Mouse (Mus musculus) adrenal gland, postnatal 10 days (tissue): ENCODE data around the gene Rab37. TPM values are rescaled to one million over a fixed set of nuclear protein-coding genes. Genes with fewer than 3 reads are reported as not detected.

Source experiments
- DNase-seq: peaks from one replicate; pipeline ENCODE4 v3.0.0; 2021; ENCODE audit warnings: mixed read lengths
- total RNA-seq, 2 experiments: library from RNA; stranded (reverse); gene quantifications; 2 replicates each; pipeline ENCODE4 v1.2.3; 2021

The Rab37 gene
- total RNA-seq, 2 experiments from 2014 or later = 2.4 to 2.5 TPM

DNA sequence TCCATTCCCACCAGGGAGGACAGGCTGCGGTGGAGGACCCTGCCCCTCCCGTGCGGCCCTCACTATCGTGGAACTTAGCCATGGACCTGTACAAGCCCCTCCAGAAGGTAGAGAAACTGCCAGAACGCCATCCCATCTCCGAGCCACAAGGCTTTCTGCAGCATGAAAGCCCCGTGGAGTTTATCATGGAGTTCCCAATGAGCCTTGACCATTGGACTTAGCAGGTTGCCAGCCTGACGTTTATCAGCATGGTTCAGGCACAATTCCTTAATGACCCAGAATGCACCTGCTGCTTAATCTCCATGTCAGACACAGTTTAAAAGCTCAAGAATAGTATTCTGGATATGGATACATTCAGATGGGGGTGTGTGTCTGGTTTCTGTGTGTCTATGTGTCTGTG is 6.2 kb upstream of the Rab37 start:
- no peak for DNase-seq

DNA sequence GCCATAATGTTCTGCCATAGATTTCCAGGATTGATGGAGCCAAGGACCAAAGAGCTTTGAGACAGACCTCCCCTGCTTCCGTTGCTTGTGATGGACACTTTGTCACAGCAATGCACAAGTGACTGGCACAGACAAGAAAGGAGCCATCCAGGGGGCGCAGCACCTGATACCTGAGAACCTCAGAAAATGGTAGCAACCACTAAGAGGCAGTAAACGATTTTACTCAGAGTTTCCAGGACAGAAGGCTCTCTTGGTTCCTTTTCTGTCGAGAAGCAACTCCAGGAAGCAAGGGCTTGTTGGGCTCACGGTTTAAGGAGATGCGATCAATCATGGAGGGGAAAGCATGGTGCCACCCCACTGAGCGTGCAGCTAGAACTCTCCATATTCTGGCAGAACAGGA is 5.0 kb upstream of the Rab37 start:
- no peak for DNase-seq

DNA sequence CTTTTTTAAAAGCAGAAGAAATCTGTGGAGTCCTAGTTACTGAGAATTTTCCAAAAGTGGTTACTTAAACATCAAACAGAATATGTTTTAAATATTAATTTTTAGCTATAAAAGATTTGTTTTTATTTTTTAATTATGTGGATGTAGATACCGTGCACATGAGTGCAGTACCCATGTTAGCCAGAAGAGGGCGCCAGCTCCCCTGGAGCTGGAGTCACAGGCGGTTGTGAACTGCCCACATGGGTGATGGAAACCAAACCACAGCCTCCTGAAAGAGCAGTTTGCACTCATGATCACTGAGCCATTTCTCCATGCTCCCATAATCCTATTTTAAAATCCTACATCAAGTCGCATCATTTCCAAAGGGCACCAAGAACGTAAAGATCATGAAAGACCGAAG is 1.4 kb upstream of the Rab37 start:
- DNase-seq = no peak

DNA sequence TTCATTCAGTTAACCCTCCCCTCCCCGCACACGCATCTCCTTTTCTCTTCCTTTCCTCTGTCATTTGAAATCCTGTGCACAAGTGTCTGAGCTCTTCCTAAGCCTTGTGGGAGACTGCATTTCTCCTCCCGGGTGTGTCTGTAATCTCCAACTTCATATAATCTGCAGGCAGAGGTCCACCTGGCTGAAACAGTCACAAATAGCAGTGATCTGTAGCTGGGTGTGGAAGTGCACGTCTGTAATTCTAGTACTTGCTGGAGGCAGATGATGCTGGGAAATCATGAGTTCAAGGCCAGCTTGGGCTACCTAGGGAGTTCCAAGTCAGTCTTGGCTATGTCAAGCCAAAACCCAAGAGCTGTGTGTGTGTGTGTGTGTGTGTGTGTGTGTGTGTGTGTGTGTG is 909 bp downstream of the Rab37 start:
- no peak for DNase-seq

DNA sequence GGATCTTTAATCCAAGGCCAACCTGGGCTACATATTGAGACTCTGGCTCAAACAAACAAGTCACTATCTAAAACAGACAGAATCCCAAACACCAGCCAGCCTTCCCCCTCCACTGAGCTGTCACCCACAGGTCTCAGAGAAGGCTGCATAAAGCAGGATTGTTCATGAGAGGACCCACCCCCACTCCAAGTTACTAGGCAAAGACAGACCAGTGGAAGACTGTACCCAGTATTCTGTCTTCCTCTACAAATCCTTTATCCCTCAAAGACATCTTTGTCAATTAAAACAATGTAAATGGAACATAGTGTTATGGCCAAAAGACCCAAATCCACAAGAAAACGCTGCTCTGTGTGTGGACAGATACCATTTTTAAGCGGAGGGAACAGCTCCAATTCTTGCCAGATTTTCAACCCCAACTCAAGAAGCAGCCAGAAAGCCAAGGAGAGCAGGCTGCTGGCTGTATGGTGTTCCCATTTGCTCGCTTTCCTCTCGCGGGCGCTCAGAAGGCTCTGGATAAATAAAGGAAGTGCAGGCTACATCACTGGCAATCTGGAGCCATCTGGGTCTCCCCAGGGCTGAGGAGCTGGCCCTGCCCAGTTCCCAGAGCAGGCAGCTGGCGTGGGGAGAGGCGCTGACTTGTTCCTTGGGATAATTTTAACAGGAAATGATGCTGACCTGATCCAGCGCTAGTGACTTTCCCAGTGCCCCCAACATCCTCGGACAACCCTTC is 7.1 kb downstream of the Rab37 start:
- no peak for DNase-seq

DNA sequence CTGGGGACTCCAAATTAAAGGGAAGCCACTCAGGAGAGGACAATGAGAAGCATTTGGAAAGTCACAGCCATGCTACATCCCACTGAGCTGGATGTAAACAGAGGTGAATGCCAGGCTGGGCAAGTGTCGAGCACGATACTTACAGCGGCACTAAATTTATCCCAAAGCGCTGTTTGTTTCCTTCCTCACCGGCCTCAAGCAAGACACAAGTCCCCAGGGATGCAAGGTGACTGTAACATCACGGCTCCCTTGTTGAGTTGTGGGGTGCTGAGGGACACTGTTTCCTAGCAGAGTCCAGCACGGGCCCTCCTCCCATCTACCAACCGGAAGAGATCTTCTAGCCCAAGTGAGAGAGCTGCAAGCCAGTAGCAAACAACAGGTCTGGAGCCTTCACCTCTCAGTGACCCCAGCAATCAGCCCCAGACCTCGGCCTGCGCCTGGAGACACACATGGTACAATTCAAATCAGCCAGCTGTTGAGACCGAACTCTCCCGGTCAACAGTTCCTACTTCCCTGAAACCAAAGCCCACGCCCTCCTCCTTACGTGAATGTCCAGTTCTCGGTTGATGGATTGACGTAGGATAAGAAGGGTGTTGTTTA is 8.1 kb downstream of the Rab37 start:
- DNase-seq = no peak

DNA sequence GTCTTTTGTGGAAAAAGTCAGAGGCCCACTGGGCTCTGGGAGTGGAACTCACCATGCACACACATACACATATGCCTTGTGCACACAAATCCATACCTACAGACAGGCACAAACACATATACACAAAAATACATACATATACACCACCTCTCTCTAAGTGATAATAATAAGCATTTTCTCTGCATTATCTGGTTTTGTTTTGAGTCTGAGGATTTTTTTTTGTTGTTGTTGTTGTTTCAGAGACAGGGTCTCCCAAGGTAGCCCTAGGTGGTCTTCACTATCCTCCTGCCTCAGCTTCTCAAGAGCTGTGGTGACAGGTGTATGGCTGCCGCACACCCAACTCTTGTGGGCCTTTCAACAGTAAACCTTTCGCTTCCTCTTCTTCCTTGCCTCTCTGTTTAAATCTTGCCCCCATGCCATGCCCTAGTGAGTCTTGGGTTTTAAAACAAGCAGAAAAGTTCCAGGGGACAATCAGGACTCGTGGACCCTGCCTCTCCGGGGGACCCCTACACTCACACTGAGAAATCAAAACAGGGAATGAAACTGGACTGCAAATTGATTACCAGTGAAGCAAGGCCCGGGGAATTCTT is 8.9 kb downstream of the Rab37 start:
- DNase-seq = no peak

DNA sequence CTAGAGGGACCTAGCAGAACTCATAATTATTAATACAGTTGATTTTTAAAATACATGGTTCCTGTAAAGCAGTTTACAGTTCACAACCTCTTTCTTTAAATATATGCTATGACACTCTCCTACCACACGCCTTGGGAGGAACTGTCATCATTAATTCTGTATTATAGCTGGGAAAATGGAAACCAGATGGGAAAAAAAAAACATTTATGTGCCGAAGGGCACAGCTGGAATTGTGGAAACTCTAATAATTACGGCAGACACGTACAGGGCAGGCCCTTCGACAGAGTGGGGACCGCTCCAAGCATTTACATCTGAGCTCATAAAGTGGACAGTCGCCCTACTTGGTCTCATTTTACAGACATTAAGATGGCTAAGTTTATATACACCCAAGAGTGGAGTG is 9.5 kb downstream of the Rab37 start:
- no peak for DNase-seq

DNA sequence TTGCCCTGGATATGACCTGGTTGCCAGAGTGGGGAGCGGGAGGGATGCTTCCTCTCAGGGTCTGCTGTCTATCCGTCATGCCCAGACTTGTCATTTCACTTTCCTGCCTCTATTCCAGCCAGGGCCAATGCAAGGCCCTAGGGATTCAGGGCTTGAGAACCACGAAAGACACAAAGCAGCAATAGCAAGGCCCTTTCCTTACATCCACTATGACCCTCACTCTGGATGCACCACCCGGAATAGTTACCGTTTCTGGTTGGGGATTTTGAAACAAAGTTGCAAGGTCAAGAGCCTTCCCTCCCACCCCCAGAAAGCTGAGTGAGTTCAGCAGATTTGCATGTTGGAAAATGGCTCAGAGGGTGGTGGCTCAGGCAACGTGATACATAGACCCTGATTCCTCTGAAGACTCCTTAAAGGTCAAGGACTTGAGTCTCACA is 10.4 kb downstream of the Rab37 start:
- DNase-seq = no peak

DNA sequence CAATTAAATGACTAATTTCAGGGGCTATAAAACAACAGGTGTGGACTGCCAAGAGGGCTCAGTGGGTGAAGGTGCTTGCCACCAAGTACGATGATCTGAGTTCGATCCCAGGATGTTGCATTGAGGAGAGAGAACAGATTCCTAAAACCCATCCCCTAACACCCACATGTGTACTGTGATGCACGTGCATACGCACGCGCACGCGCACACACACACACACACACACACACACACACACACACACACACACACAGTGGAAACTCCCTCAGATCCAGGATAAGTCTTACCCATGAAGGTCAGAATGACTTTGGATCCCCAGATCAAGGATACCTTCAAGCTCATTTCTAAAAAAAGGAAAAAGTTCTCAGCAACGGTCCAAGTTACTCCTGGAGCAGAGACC is 10.9 kb downstream of the Rab37 start:
- DNase-seq = no peak

DNA sequence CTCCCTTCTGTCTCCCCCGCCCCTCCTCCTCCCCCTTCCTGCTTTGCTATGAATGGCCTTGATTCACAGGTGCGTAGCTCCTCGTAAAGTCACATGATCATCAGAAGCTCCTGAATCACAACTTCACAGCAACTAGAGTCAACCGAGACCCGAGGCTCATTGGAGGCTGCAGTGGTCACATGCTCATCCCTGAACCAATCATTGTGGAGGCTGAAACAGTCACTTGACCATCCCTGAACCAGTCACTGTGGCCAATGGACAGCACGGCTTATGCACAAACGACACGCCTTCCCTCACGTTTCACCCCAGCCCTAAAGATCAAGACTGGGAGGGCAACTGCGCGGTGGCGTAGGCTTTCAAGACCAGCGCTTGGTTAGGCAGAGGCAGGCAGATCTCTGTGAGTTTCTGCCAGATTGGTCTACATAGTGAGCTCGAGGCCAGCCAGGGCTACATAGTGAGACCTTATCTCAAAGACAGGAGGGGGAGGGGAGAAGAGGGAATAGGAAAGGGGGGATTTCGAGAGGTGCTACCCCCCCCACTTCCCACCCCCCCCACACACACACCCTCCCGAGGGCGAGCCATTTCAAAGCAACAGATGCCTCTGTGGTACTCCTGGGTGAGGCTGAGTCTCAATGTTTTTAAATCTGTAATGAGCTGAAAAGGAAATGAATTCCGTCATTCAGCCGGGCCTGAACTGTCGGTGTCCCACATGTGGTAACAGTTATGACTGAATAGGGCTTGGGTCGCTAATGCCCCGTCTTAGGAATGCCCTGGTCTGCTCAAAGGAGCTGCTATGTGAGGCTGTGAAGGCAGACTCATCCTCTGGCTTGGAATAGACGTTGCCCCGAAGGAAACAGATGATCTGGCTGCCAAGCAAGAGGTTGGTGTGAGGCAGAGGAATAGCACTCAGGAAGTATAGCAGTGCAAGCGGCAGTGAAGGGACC is 12.5 kb downstream of the Rab37 start:
- DNase-seq = no peak

DNA sequence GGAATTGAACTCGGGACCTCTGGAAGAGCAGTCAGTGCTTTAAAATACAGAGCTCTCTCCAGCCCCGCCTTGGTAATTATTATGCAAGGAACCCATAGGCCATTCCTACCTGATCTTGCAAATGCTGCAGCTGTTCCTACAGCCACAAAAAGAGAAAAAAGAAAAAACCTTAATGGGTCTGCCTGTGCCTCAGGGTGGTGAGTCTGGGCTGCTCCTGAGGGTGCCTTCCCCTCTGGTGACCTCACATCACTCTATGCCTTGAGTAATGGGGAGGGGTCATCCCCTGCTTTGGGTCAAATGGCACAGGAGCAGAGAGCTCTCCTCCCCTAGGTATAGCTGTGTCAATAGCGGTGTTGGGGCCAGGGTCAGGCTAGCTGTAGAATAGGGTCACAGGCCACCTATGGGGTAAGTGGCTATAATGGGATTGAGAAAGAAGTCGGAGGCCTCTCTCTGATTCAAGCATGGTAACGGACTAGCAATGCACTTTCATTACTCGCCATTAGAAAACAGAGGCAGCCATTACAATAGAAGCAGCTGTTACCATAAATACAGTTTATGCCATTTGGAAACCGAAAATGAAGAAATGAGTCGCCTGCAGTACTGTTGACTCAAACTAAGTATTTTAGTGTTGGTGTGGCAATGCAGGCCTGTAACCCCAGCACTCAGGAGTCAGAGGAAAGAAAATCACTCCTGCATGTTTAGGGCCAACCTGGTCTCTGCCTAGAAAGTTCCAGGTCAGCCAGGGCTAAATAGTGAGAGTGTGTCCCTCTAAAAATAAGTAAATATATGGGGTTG is 13.7 kb downstream of the Rab37 start:
- DNase-seq = no peak

DNA sequence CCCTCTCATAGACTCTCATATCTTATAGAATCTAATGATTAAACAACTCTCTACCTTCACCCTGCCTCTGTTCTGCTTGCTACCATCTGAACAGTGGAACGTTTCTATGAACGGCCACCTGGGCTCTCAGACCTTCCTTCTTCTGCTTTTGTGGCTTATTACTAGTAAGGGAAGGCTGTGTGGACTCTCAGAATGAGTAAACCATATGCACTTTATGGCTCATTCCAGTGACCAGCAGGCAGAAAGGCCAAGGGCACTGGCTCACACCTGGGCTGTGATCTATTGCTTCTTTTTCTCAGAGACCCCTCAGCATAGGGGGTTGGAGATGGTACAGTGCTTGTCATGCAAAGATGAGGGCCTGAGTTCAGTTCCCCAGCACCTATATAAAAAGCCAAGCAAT is 15.4 kb downstream of the Rab37 start:
- no peak for DNase-seq

DNA sequence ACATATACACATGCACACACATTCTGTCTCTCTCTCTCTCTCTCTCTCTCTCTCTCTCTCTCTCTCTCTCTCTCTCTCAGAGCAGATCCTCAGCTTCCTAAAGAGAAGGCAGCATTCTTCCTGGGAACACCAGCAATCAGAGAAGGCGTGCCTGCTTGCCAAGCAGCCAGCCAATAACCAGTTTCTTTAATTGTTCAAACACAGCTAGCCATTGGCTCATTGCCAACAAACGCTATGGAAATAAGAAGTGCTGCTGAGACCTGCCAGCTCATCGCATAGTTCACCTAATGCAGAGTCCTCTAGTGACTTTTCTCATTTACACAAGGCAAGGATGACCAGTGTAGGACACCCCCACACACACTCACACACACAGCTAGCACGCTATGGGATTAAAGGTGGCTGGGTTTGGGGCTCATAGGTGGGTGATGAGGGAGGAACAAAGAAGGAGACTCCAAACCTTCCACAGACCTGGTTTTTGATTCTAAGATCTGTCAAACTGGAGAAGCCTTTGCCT is 16.2 kb downstream of the Rab37 start:
- no peak for DNase-seq

DNA sequence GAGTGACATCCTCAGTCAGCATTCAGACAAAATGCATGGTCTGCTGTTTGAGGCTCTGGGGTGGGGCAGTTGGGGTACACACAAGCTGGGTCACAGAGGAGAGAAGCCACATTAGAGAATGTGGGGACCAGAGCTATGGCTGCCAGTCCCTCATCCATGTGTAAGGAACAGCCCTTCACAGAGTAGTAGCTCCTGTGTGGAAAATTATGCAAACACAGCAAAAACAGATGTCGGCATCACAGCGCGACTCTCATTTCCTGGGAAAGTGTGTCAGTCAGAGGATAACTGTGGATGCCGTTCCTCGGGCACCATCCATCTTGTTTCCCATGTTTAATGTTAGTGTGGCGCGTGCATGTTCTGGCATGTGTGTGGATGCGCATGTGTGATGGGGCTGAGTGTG is 16.9 kb downstream of the Rab37 start:
- no peak for DNase-seq

DNA sequence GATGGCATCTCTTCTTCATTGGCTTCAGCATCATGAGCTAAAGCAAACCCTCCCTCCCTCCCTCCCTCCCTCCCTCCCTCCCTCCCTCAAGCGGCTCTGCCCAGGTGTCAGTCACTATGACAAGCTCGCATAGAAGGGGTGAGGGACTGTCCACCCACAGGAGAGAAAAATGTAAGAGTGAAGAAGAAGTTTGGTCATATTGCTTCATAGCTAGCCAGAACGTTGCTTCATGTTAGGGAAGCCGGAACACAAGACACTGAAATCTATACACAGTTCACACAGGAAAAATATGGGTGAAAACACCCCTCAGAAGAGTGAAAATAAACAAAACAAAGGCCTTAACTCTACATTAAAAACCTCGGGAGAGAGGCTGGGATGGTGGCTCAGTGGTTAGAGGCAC is 19.0 kb downstream of the Rab37 start:
- DNase-seq = no peak

DNA sequence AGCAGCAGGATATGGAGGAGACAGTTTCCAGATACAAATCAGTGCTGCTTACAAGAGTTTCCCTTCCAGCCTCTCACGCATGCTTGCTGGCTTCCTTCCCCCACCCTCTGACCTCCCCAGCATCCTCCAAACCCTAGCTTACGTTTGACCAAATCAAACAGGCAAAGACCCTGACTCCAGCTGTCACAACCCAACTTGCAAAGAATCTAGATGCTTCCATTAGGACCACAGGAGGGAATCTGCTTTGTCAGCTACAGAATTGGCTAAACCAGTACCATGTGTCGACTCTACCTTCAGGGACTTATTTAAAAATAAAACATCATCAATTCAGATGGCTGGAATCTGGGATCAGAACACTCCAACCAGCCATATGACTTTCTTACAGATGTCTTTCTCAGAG is 21.0 kb downstream of the Rab37 start:
- DNase-seq = no peak

DNA sequence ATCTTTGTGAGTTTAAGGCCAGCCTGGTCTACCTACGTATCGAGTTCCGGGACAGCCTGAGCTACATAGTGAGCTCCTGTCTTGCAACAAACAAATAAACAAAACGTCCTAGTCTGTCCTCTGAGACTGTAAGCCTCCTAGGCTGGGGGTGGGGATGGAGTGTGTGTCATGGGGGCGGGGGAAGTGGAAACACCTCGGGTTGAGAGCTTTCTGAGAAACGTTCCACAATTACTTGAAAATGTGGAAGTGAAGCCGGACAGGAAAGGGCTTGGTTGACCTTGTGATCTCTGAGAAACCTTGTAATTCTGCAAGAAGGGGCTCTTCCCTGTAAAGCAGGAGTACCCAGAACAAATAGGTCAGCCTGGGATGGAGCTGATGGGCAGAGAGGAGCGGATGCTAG is 28.2 kb downstream of the Rab37 start:
- DNase-seq = no peak

DNA sequence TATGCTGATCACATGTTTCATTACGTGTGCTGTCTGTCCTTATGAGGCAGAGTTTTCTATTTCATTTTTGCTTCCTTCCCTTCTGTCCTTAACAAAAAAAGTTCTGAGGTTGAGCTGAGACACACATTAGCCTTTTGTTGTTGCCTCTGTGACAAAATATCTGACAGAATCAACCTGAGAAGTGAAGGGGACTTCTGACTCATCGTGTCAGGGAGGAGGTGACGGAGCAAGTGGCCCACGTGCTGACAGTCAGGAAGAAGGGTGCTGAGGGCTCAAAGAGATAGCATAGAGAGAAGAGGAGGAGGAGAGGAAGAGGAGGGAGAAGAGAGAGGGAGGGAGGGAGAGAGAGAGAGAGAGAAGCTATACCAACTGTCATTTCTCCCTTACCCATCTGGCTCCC is 37.3 kb downstream of the Rab37 start:
- no peak for DNase-seq

DNA sequence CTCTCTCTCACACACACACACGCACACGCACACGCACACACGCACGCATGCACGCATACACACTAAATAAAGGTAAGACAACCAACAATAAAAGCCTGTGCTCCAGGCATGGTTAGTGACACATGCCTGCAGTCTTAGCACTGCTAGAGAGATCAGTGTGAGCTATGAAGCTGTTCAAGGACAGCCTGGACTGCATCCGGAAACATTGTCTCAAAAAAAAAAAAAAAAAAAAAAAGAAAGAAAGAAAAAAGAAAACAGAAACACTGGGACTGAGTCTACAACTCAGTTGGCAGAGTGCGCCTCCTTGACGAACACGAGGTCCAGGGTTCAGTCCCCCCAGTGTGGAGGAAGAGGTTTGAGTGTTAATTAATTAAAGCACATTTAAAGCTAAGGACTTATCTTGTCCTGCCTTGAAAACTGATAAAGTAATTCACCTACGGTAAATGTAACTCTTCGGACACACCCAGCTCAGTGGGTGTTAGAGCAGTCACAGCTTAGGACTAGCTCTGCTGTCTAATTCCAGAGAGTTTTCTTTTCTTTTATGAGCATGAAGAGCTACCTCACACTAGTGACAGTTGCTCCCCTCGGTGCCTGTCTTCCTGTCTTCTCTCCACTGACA is 38.4 kb downstream of the Rab37 start:
- no peak for DNase-seq

DNA sequence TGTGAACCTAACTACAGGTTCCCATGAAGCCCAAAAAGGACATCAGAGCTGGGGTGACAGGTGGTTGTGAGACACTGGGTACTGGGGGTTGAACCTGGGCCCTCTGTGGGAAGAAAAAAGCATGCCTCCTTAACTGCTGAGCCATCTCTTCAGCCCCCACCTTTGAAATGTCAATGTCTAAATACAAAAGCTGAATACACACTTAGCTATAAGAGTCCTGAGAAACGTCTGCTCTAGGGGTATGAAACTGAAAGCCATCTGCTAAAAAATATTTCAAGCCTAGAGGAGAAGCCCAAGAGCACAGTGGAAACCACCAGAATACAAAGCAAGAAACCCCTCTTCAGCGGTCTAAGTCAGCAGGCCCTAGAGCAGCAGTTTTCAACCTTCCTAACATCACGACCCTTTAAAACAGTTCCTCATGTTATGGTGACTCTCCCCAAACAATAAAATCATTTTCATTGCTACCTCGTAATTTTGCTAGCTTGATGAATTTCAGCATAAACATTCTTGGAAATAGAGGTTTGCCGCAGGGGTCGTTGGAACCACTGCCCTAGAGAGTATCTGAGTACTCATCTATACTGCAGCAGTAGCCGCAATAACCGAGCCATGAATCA is 40.6 kb downstream of the Rab37 start:
- DNase-seq = no peak
